Mouse (Mus musculus) forebrain, embryonic 13.5 days (tissue): ENCODE results near the gene Dcpp1. TPM values are rescaled to one million over a fixed set of nuclear protein-coding genes. Genes with fewer than 3 reads are reported as not detected.
"Not testable (repeated sequence)": the region's sequence is repeated elsewhere in the genome, so short reads cannot be mapped to it uniquely, and the experiment has no call there.

Experiments
- ATAC-seq: fragments of 200-750 bp; cut with Nextera tagmentation; 2 replicates; pipeline ENCODE4 v1.8.0; 2017
- H3K27ac ChIP-seq: fragments of 300-500 bp; sonication (generic); 2 replicates; pipeline ENCODE4 v1.5.1; 2015; ENCODE audit warnings: inconsistent platforms, mild to moderate bottlenecking, moderate library complexity
- H3K27me3 ChIP-seq: fragments of 300-500 bp; sonication (generic); 2 replicates; pipeline ENCODE4 v1.6.1; 2015; ENCODE audit warnings: mild to moderate bottlenecking, inconsistent platforms
- H3K36me3 ChIP-seq: fragments of 300-500 bp; sonication (generic); 2 replicates; pipeline ENCODE4 v1.6.1; 2015; ENCODE audit warnings: mild to moderate bottlenecking, inconsistent platforms; ENCODE audit not compliant: poor library complexity, severe bottlenecking
- H3K4me1 ChIP-seq: fragments of 300-500 bp; sonication (generic); 2 replicates; pipeline ENCODE4 v1.6.1; 2015; ENCODE audit warnings: inconsistent platforms
- H3K4me2 ChIP-seq: fragments of 300-500 bp; sonication (generic); 2 replicates; pipeline ENCODE4 v1.6.1; 2015; ENCODE audit warnings: inconsistent platforms, mild to moderate bottlenecking, moderate library complexity
- H3K4me3 ChIP-seq: fragments of 300-500 bp; sonication (generic); 2 replicates; pipeline ENCODE4 v1.5.1; 2015; ENCODE audit warnings: mild to moderate bottlenecking, inconsistent platforms
- H3K9ac ChIP-seq: fragments of 300-500 bp; sonication (generic); 2 replicates; pipeline ENCODE4 v1.6.1; 2015; ENCODE audit warnings: mild to moderate bottlenecking, inconsistent platforms
- H3K9me3 ChIP-seq: fragments of 300-500 bp; sonication (generic); replicated peaks from 2 replicates; pipeline ENCODE4 v1.6.1; 2016; ENCODE audit warnings: inconsistent platforms
- WGBS: fragments of 180-500 bp; shearing (Covaris S2); methylation state at CpG from one replicate; pipeline ENCODE4 v1.1.7; 2015; 5-methylcytosine and 5-hydroxymethylcytosine counted together
- polyA plus RNA-seq: library from polyadenylated mRNA; unstranded; fragments of >200 nt; fragmentation: Nextera tagmentation; extraction: Ambion mirVana; gene quantifications from 2 replicates; pipeline ENCODE4 v1.2.1, GENCODE M21; 2015

The Dcpp1 gene
- polyA plus RNA-seq, 1 experiment from 2014 or later = not detected

- no peak overlapping the region for H3K9ac ChIP-seq
- H3K4me3 ChIP-seq = no peak overlapping the region
- no peak for ATAC-seq
- no peaks in the 10 kb centered on the region for H3K36me3 ChIP-seq
- H3K9me3 ChIP-seq = no peaks in the 10 kb centered on the region
- 90% methylated on average over 2 of the region's 2 CpGs for WGBS
- H3K27ac ChIP-seq = no peak overlapping the region
- H3K27me3 ChIP-seq = no peaks in the 10 kb centered on the region
- no peaks in the 10 kb centered on the region for H3K4me1 ChIP-seq
- H3K4me2 ChIP-seq = no peak overlapping the region
These were observed 22.8 kb upstream of the Dcpp1 start for GRCm38 (mm10) chr17:23857913-23858312.

- Histone ChIP-seq H3K9ac (no peak overlapping the region), H3K36me3 (no peaks in the 10 kb centered on the region), H3K4me2 (no peak overlapping the region), H3K9me3 (no peaks in the 10 kb centered on the region), H3K4me1 (no peaks in the 10 kb centered on the region), H3K27me3 (no peaks in the 10 kb centered on the region), H3K27ac (no peak overlapping the region), H3K4me3 (no peak overlapping the region)
- ATAC-seq = no peak
- 81% methylated on average over 4 of the region's 4 CpGs for WGBS
These were observed 17.8 kb upstream of the Dcpp1 start for GRCm38 (mm10) chr17:23862926-23863325.

- ATAC-seq = no peak
- 88% methylated on average over 15 of the region's 15 CpGs for WGBS
These were observed 12.9 kb upstream of the Dcpp1 start, which contains the start of gene Prss21 for GRCm38 (mm10) chr17:23867756-23868155. Gene Prss21 (plus strand): TSS chr17:23868056.

GRCm38 (mm10) chr17:23868513-23868912 lies 12.2 kb upstream of the Dcpp1 start:
- no peak for ATAC-seq
- Histone ChIP-seq H3K36me3 (no peaks in the 10 kb centered on the region), H3K27me3 (no peaks in the 10 kb centered on the region), H3K4me3 (no peak overlapping the region), H3K9ac (no peak overlapping the region), H3K27ac (no peak overlapping the region), H3K4me1 (no peaks in the 10 kb centered on the region), H3K9me3 (no peaks in the 10 kb centered on the region), H3K4me2 (no peak overlapping the region)
- WGBS = 88% methylated on average over 11 of the region's 11 CpGs

More at GRCm38 (mm10) chr17:23867756-23868155, 12.9 kb upstream of the Dcpp1 start, which contains the start of gene Prss21:
- Histone ChIP-seq H3K9me3 (no peaks in the 10 kb centered on the region), H3K36me3 (no peaks in the 10 kb centered on the region), H3K4me2 (no peak within 1 kb of the TSS), H3K27ac (no peak within 1 kb of the TSS), H3K9ac (no peak within 1 kb of the TSS), H3K27me3 (no peaks in the 10 kb centered on the region), H3K4me1 (no peaks in the 10 kb centered on the region), H3K4me3 (no peak within 1 kb of the TSS)

- no peak for ATAC-seq
- H3K27me3 ChIP-seq = no peaks in the 10 kb centered on the region
- no peaks in the 10 kb centered on the region for H3K4me1 ChIP-seq
- no peaks in the 10 kb centered on the region for H3K9me3 ChIP-seq
- H3K36me3 ChIP-seq = no peaks in the 10 kb centered on the region
- H3K4me3 ChIP-seq = no peak overlapping the region
- 46% methylated on average over 8 of the region's 8 CpGs for WGBS
- H3K4me2 ChIP-seq = no peak overlapping the region
- no peak overlapping the region for H3K9ac ChIP-seq
- no peak overlapping the region for H3K27ac ChIP-seq
These were observed 6.5 kb upstream of the Dcpp1 start for GRCm38 (mm10) chr17:23873884-23874856.

GRCm38 (mm10) chr17:23876741-23877140 lies 3.9 kb upstream of the Dcpp1 start:
- no peak overlapping the region for H3K4me2 ChIP-seq
- WGBS = 52% methylated on average over 3 of the region's 3 CpGs
- 0 out of 2 replicates have a peak, but pooled peaks have one; percentile 43 for ATAC-seq

GRCm38 (mm10) chr17:23877166-23877565 lies 3.5 kb upstream of the Dcpp1 start:
- no peak overlapping the region for H3K27ac ChIP-seq
- no peak overlapping the region for H3K4me2 ChIP-seq
- no peaks in the 10 kb centered on the region for H3K36me3 ChIP-seq
- ATAC-seq = no peak
- H3K4me3 ChIP-seq = no peak overlapping the region
- no peaks in the 10 kb centered on the region for H3K9me3 ChIP-seq
- H3K9ac ChIP-seq = no peak overlapping the region
- H3K27me3 ChIP-seq = no peaks in the 10 kb centered on the region
- H3K4me1 ChIP-seq = no peaks in the 10 kb centered on the region
- WGBS = 95% methylated on average over 2 of the region's 2 CpGs

More at GRCm38 (mm10) chr17:23876741-23877140, 3.9 kb upstream of the Dcpp1 start:
- no peaks in the 10 kb centered on the region for H3K36me3 ChIP-seq
- no peaks in the 10 kb centered on the region for H3K4me1 ChIP-seq
- no peaks in the 10 kb centered on the region for H3K9me3 ChIP-seq
- H3K9ac ChIP-seq = no peak overlapping the region
- H3K27ac ChIP-seq = no peak overlapping the region
- H3K4me3 ChIP-seq = no peak overlapping the region
- H3K27me3 ChIP-seq = no peaks in the 10 kb centered on the region

GRCm38 (mm10) chr17:23917158-23917557 lies 36.5 kb downstream of the Dcpp1 start, which contains the start of gene Dcpp3:
Gene Dcpp3 (plus strand): TSS chr17:23917458.
- 88% methylated on average over 4 of the region's 4 CpGs for WGBS
- ATAC-seq, H3K4me1 ChIP-seq, H3K9me3 ChIP-seq, H3K36me3 ChIP-seq, H3K27me3 ChIP-seq, H3K27ac ChIP-seq, H3K4me2 ChIP-seq, H3K4me3 ChIP-seq, H3K9ac ChIP-seq: not testable (repeated sequence)

- Histone ChIP-seq H3K4me3 (peak overlapping the region; percentile 56), H3K9me3 (no peaks in the 10 kb centered on the region), H3K36me3 (no peaks in the 10 kb centered on the region), H3K4me1 (peaks cover 6% of the 10 kb centered on the region), H3K9ac (peak overlapping the region; percentile 69), H3K27ac (peak overlapping the region; percentile 93), H3K27me3 (no peaks in the 10 kb centered on the region), H3K4me2 (peak overlapping the region; percentile 78)
- under 1% methylated on average over 29 of the region's 29 CpGs for WGBS
- peak; percentile 98 for ATAC-seq
These were observed 43.9 kb downstream of the Dcpp1 start for GRCm38 (mm10) chr17:23924531-23925007.

- H3K36me3 ChIP-seq = no peaks in the 10 kb centered on the region
- H3K27me3 ChIP-seq = no peaks in the 10 kb centered on the region
- peak overlapping the region; percentile 69 for H3K9ac ChIP-seq
- H3K4me2 ChIP-seq = peak overlapping the region; percentile 78
- peak overlapping the region; percentile 56 for H3K4me3 ChIP-seq
- peaks cover 6% of the 10 kb centered on the region for H3K4me1 ChIP-seq
- peak overlapping the region; percentile 93 for H3K27ac ChIP-seq
- peak; percentile 85 for ATAC-seq
- 1% methylated on average over 14 of the region's 14 CpGs for WGBS
- H3K9me3 ChIP-seq = no peaks in the 10 kb centered on the region
These were observed 44.4 kb downstream of the Dcpp1 start for GRCm38 (mm10) chr17:23925090-23925493.

GRCm38 (mm10) chr17:23931157-23931556 lies 50.5 kb downstream of the Dcpp1 start:
- H3K36me3 ChIP-seq = no peaks in the 10 kb centered on the region
- no peaks in the 10 kb centered on the region for H3K27me3 ChIP-seq
- WGBS = 91% methylated on average over 5 of the region's 5 CpGs
- no peak overlapping the region for H3K4me2 ChIP-seq
- H3K9me3 ChIP-seq = no peaks in the 10 kb centered on the region
- ATAC-seq = no peak
- H3K4me1 ChIP-seq = no peaks in the 10 kb centered on the region
- H3K27ac ChIP-seq = no peak overlapping the region
- H3K4me3 ChIP-seq = no peak overlapping the region
- no peak overlapping the region for H3K9ac ChIP-seq
